Mouse (Mus musculus): Measurements from ENCODE around the gene Sf1. TPM values are rescaled to one million over a fixed set of nuclear protein-coding genes. Genes with fewer than 3 reads are reported as not detected.

Sf1 gene
- polyA plus RNA-seq, 1 experiment from 2014 or later = 194 TPM

DNA sequence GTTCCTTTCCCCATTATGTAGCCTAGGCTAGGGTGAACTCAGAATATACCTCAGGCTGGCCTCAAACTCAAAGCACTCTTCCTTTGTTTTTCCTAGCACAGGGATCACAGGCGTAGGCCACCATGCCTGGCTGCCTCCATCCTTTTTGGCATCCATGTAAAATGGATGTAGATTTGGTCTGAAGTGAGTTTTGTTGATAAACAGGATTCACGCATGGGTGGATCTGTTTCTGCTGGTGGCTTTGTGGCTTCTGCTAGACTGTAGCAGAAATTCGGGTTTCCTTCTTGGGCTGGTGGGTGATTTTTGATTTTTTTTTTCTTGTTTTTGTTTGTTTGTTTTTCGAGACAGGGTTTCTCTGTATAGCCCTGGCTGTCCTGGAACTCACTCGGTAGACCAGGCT lies 46.4 kb downstream of the Sf1 start:
- Histone ChIP-seq H3K27me3 (ENCODE audit: low read depth, poor library complexity, severe bottlenecking) (peaks cover 32% of the 10 kb centered on the region), H3K4me3 (no peak overlapping the region), H3K4me1 (peaks cover 35% of the 10 kb centered on the region), H3K27ac (replicated peaks) (no peak overlapping the region), H3K36me3 (no peaks in the 10 kb centered on the region), H3K9me3 (replicated peaks) (no peaks in the 10 kb centered on the region)
- 82% methylated on average over 5 of the region's 5 CpGs for WGBS
- DNase-seq (ENCODE audit: low spot score) = no peak

GRCm38 (mm10) chr19:6412798-6413197 lies 49.3 kb downstream of the Sf1 start:
- Histone ChIP-seq H3K27me3 (ENCODE audit: low read depth, poor library complexity, severe bottlenecking) (peaks cover 38% of the 10 kb centered on the region), H3K27ac (replicated peaks) (peak overlapping the region; percentile 60), H3K4me3 (no peak overlapping the region), H3K9me3 (replicated peaks) (no peaks in the 10 kb centered on the region), H3K36me3 (no peaks in the 10 kb centered on the region), H3K4me1 (peaks cover 62% of the 10 kb centered on the region)
- 71% methylated on average over 14 of the region's 14 CpGs for WGBS
- no peak for DNase-seq (ENCODE audit: low spot score)

DNA sequence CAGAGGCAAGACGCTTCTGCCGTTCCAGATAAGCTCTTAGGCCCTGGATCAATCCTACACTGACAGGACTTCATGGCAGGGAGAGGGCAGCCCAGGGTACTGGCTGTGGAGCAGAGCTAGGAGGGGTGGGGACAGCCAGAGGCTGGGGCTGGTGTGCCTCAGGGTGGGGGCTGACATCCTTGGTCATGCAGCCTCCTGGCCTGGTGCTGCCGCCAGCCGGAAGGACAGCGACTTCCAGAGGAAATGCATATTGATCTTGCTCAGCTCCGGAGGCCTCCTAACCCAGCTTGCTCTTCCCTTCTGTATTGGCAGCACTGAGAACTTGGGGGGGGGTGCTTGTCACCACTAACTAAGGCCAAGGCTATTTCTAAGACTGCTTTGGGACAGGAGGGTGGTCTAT lies 52.0 kb downstream of the Sf1 start:
- H3K27ac ChIP-seq (replicated peaks) = peak overlapping the region; percentile 77
- 46% methylated on average over 6 of the region's 6 CpGs for WGBS
- DNase-seq (ENCODE audit: low spot score) = no peak
- H3K4me3 ChIP-seq = peak overlapping the region; percentile 30; the same call in 1 of the 2 replicates
- peaks cover 77% of the 10 kb centered on the region for H3K4me1 ChIP-seq
- H3K36me3 ChIP-seq = no peaks in the 10 kb centered on the region
- H3K9me3 ChIP-seq (replicated peaks) = no peaks in the 10 kb centered on the region
- peaks cover 60% of the 10 kb centered on the region for H3K27me3 ChIP-seq (ENCODE audit: low read depth, poor library complexity, severe bottlenecking)

DNA sequence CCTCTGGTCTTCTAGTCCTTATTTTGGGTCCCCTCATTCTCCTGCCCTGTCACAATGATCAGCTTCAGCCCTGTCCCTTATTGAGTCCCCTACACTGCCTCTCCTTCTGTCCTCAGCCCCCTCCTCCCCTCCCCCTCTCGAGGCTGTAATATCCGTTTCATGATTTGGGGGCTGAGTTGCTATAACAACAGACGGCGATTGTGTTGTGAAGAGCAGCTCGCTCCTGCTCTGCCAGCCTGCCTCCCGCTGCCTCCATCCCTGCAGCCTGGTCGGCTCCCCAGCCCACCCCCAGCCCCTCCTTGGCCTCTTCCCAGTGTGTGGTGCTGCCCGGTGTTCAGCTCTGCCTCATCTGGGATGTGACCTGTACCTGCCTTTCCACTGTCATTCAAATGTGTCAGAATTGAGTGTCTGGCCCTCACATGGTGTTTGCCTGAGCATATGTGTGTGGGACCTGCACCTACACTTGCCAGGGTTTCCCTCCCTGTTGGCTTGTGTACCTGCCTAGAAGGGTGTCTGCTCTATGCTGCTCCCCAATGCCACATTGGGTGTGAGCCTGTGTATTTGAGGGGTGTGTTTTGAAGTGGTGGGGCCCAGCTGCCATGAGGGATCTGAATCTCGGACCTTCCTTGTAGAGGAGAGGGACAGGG lies 52.8 kb downstream of the Sf1 start:
- no peaks in the 10 kb centered on the region for H3K9me3 ChIP-seq (replicated peaks)
- peaks cover 68% of the 10 kb centered on the region for H3K27me3 ChIP-seq (ENCODE audit: low read depth, poor library complexity, severe bottlenecking)
- DNase-seq (ENCODE audit: low spot score) = peak; percentile 70
- H3K4me1 ChIP-seq = peaks cover 81% of the 10 kb centered on the region
- 4% methylated on average over 9 of the region's 9 CpGs for WGBS
- H3K27ac ChIP-seq (replicated peaks) = peak overlapping the region; percentile 77
- peak overlapping the region; percentile 30; the same call in 1 of the 2 replicates for H3K4me3 ChIP-seq
- no peaks in the 10 kb centered on the region for H3K36me3 ChIP-seq

- peaks cover 76% of the 10 kb centered on the region for H3K27me3 ChIP-seq (ENCODE audit: low read depth, poor library complexity, severe bottlenecking)
- peak overlapping the region; percentile 77 for H3K27ac ChIP-seq (replicated peaks)
- peaks cover 81% of the 10 kb centered on the region for H3K4me1 ChIP-seq
- DNase-seq (ENCODE audit: low spot score) = no peak
- 72% methylated on average over 12 of the region's 12 CpGs for WGBS
- peak overlapping the region; percentile 30; the same call in 1 of the 2 replicates for H3K4me3 ChIP-seq
- H3K36me3 ChIP-seq = no peaks in the 10 kb centered on the region
- H3K9me3 ChIP-seq (replicated peaks) = no peaks in the 10 kb centered on the region
Measured at GRCm38 (mm10) chr19:6416894-6417761, 53.6 kb downstream of the Sf1 start.

DNA sequence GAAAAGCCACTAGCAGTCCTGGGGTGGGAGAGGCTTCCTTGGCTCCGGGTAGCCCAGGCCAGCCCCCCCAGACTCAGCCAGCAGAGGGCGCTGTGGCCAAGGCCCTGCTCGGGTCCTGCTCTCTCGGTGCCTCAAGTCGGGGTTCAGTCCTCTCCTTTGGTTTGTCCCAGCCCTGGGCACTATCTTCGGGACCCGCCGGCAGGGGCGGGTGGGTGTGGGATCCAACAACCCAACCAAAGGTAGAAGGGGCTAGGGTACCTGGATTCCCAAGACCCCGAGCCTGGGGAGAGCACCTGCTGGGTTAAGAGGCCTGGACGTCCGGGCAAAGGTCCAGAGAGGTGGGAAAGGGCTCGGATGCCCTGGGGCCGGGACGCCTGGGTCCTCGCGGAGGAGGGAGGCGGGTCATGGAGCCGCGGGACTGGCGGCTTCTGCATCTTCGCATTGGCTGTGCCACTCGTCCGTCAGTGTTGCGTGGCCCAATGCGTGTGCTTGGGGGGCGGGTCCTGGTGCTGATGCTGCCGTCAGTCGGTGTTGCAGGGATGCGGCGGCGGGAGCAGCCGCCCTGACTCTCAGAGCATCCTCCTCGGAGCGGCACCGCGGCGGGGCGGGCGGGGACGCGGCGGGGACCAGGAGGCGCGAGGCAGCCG lies 54.9 kb downstream of the Sf1 start, which contains the start of gene Nrxn2:
Gene Nrxn2, plus strand, starts transcription at position 499 of the 647 bp plus-strand sequence.
- Histone ChIP-seq H3K27ac (replicated peaks) (peak within 1 kb of the TSS; percentile 87), H3K4me1 (peaks cover 71% of the 10 kb centered on the region), H3K36me3 (no peaks in the 10 kb centered on the region), H3K4me3 (peak within 1 kb of the TSS; percentile 62), H3K9me3 (replicated peaks) (no peaks in the 10 kb centered on the region), H3K27me3 (ENCODE audit: low read depth, poor library complexity, severe bottlenecking) (peaks cover 80% of the 10 kb centered on the region)
- peak; percentile 91 for DNase-seq (ENCODE audit: low spot score)
- WGBS = under 1% methylated on average over 46 of the region's 46 CpGs

- H3K27ac ChIP-seq (replicated peaks) = peak overlapping the region; percentile 87
- DNase-seq (ENCODE audit: low spot score) = peak; percentile 33
Measured at GRCm38 (mm10) chr19:6418984-6419692, 55.6 kb downstream of the Sf1 start.

GRCm38 (mm10) chr19:6419805-6420310 lies 56.4 kb downstream of the Sf1 start:
- H3K27ac ChIP-seq (replicated peaks) = no peak overlapping the region
- peak overlapping the region; percentile 62; the same call in 1 of the 2 replicates for H3K4me3 ChIP-seq
- no peak for DNase-seq (ENCODE audit: low spot score)
- H3K36me3 ChIP-seq = no peaks in the 10 kb centered on the region
- H3K9me3 ChIP-seq (replicated peaks) = no peaks in the 10 kb centered on the region
- 65% methylated on average over 9 of the region's 9 CpGs for WGBS
- H3K4me1 ChIP-seq = peaks cover 71% of the 10 kb centered on the region
- H3K27me3 ChIP-seq (ENCODE audit: low read depth, poor library complexity, severe bottlenecking) = peaks cover 85% of the 10 kb centered on the region

More at GRCm38 (mm10) chr19:6418984-6419692, 55.6 kb downstream of the Sf1 start:
- Histone ChIP-seq H3K4me3 (peak overlapping the region; percentile 62), H3K36me3 (no peaks in the 10 kb centered on the region), H3K4me1 (peaks cover 69% of the 10 kb centered on the region), H3K27me3 (ENCODE audit: low read depth, poor library complexity, severe bottlenecking) (peaks cover 80% of the 10 kb centered on the region), H3K9me3 (replicated peaks) (no peaks in the 10 kb centered on the region)
- 7% methylated on average over 22 of the region's 23 CpGs for whole genome bisulfite sequencing

DNA sequence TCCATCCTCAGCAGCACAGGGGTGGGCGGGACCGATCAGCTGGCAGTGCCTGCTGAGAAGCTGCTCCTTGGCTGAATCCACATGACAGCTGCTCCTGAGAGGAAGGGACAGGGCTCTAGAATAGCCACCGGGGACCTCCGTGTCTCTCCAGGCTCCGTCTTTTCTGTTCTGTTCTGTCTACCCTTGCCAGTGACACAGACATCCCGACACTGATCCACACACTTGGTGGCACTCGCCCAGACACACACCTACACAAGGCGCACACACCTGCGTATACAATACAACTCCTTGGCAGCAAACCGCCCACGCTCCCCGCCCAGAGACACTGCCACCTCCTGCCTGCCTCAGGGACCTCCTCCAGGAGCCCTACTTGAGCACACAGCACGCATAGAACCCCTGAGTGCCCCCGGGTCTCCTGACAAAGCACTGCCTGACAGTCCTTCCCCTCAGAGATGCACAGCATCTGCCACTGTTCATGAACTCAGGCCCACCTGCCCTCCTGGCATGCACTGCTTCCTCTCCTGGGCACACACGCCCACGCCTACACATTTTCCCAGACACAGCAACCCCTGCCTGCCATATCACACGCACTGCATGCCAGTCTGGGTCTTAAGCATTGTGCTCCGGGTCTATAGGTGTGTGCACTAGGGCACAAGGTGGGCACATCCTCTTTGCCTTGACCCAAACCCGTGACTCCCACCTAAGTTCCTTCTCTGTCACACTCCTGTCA lies 57.2 kb downstream of the Sf1 start:
- peak overlapping the region; percentile 62; the same call in 1 of the 2 replicates for H3K4me3 ChIP-seq

DNA sequence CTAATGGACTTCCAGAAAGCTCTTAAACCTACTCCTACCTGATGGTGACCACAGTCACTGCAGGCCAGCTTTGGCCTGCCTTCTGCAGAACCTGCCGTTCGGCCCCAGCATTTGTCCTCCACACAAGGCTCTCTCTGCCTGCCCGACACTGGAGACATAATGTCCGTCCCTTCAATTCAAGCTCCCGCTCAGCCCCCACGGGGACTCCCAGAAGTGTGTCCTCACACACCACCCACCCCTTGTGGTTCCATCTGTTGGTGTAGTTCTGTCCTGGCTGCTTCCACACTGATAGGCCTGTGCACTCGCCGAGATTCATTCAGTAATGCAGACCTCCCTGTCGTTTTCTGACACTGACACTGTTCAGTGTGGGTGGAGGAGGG lies 57.7 kb downstream of the Sf1 start:
- 77% methylated on average over 9 of the region's 9 CpGs for WGBS
- peaks cover 95% of the 10 kb centered on the region for H3K27me3 ChIP-seq (ENCODE audit: low read depth, poor library complexity, severe bottlenecking)
- no peak overlapping the region for H3K27ac ChIP-seq (replicated peaks)
- no peak overlapping the region for H3K4me3 ChIP-seq
- no peaks in the 10 kb centered on the region for H3K36me3 ChIP-seq
- H3K9me3 ChIP-seq (replicated peaks) = no peaks in the 10 kb centered on the region
- H3K4me1 ChIP-seq = peaks cover 70% of the 10 kb centered on the region
- DNase-seq (ENCODE audit: low spot score) = no peak

More for the DNA sequence above, 57.2 kb downstream of the Sf1 start:
- Histone ChIP-seq H3K9me3 (replicated peaks) (no peaks in the 10 kb centered on the region), H3K27ac (replicated peaks) (no peak overlapping the region), H3K4me1 (peaks cover 71% of the 10 kb centered on the region), H3K27me3 (ENCODE audit: low read depth, poor library complexity, severe bottlenecking) (peaks cover 93% of the 10 kb centered on the region), H3K36me3 (no peaks in the 10 kb centered on the region)
- DNase-seq (ENCODE audit: low spot score) = no peak
- 60% methylated on average over 19 of the region's 19 CpGs for WGBS

DNA sequence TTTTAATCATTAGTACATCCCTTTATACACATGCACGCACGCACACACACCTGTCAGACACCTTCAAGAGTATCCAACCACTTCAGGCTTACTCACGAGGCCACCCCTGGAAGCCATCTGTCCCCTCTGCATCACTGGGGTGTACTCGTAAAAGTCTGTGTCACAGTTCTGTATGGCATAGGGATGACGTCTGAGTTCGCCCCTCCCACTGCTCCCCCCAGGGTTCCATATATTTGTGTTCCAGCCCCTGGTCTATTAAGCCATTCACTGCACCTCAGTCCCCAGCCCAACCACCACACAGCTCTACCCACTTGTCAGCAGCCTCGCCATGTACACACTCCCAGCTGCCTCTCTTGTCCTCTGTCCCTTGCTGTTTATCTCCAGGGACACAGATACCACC lies 58.5 kb downstream of the Sf1 start:
- Histone ChIP-seq H3K4me1 (peaks cover 65% of the 10 kb centered on the region), H3K27ac (replicated peaks) (no peak overlapping the region), H3K36me3 (no peaks in the 10 kb centered on the region), H3K4me3 (no peak overlapping the region), H3K9me3 (replicated peaks) (no peaks in the 10 kb centered on the region), H3K27me3 (ENCODE audit: low read depth, poor library complexity, severe bottlenecking) (peaks cover 95% of the 10 kb centered on the region)
- WGBS = 90% methylated on average over 7 of the region's 7 CpGs
- DNase-seq (ENCODE audit: low spot score) = no peak

All from midbrain, embryonic 10.5 days (tissue).